Mouse (Mus musculus): Measurements from ENCODE around the gene Fam126a.

DNA sequence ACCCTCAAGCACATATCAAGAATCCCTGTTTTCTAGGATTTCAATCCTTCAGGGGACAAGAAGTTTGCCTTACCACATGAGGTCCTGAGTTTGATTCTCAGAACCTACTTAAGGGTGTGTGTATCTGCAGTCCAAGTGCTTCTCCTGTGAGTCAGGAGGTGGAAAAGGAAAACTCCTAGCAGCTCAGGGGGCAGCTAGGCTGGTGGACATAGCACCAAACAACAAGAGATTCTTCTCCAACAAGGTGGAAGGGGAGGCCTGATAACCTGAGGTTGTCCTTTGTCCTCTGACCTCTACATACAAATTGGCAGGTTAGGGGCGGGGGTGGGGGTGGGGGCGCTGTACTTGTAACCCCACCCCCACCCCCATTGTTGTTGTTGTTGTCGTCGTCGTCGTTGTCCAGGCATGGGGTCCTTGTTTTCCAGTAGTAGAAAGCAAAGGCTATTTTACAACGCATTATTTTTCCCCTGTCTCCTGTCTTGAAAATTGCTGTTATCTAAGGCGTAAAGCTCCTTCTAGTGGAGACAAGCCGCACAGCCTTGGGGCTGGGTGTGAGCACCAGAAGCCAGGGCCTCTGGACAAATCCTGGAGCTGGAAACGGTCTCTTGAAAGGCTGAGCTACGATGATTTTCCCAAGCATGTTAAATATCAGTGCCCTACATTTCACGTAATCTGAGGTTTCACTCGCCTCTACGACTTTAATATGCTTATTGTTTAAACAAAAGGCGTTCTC lies 46.7 kb upstream of the Fam126a start:
- TF ChIP-seq EP300 (IDR thresholded peaks at IDR 0.05; ENCODE audit: insufficient read depth, low read depth, low read length) = no peak
- TF ChIP-seq CTCF (IDR thresholded peaks at IDR 0.05; ENCODE audit: low read depth, low read length) = peak; percentile 16
